Mouse (Mus musculus) CH12.LX (cell line): ENCODE measurements around the gene Loxl3. TPM values are rescaled to one million over a fixed set of nuclear protein-coding genes. Genes with fewer than 3 reads are reported as not detected.

Source experiments
- DNase-seq: peaks from one replicate; pipeline ENCODE4 v3.0.0-alpha.2; 2013; ENCODE audit errors: extremely low read depth
- H3K27ac ChIP-seq: 2 replicates; pipeline ENCODE4 v1.5.1; 2012; ENCODE audit warnings: low read depth, mild to moderate bottlenecking, control low read depth, moderate library complexity; ENCODE audit not compliant: insufficient read depth
- H3K27me3 ChIP-seq: replicated peaks from 2 replicates; pipeline ENCODE3; 2012; ENCODE audit warnings: inconsistent platforms
- H3K36me3 ChIP-seq, 2 experiments: replicated peaks in 1 of 2; 2 replicates each; pipeline versions ENCODE3 to v1.6.1; 2012; ENCODE audit warnings: inconsistent platforms in 1 of 2, low read length in 1 of 2, mild to moderate bottlenecking in 1 of 2, mixed read lengths in 1 of 2, moderate library complexity in 1 of 2; ENCODE audit not compliant: control insufficient read depth in 1 of 2, insufficient read depth in 1 of 2
- H3K4me1 ChIP-seq, 2 experiments: 2 replicates each; pipeline ENCODE4 v1.6.1; 2012; ENCODE audit warnings: inconsistent platforms in 1 of 2, moderate library complexity in 1 of 2; ENCODE audit not compliant: insufficient read depth in 2 of 2, control insufficient read depth in 1 of 2
- H3K4me2 ChIP-seq: 2 replicates; pipeline ENCODE4 v1.6.1; 2012; ENCODE audit warnings: low read depth, mild to moderate bottlenecking, control low read depth; ENCODE audit not compliant: poor library complexity, insufficient read depth, severe bottlenecking
- H3K4me3 ChIP-seq, 3 experiments: fragments of 150-350 bp in 1 of 3; sonication (generic) in 1 of 3; replicated peaks in 1 of 3; 2 replicates each; pipeline versions ENCODE3 to v1.5.1; 2011 to 2012; ENCODE audit warnings: low read depth in 2 of 3, low read length in 2 of 3, mild to moderate bottlenecking in 2 of 3, moderate library complexity in 2 of 3, control low read depth in 1 of 3, improper control_type of control experiment in 1 of 3, inconsistent platforms in 1 of 3, mixed read lengths in 1 of 3; ENCODE audit not compliant: poor library complexity in 1 of 3
- H3K79me2 ChIP-seq: replicated peaks from 2 replicates; pipeline ENCODE4 v1.6.1; 2012; ENCODE audit warnings: mild to moderate bottlenecking, moderate library complexity; ENCODE audit not compliant: control insufficient read depth, poor library complexity, insufficient read depth, severe bottlenecking; ENCODE audit errors: extremely low read depth
- H3K9ac ChIP-seq: 2 replicates; pipeline ENCODE4 v1.6.1; 2012; ENCODE audit warnings: low read depth, mild to moderate bottlenecking, control low read depth, moderate library complexity; ENCODE audit not compliant: insufficient read depth
- H3K9me3 ChIP-seq: replicated peaks from 2 replicates; pipeline ENCODE3; 2012; ENCODE audit warnings: low read length, inconsistent platforms, mixed read lengths
- BHLHE40 ChIP-seq: IDR thresholded peaks from 2 replicates; pipeline ENCODE4 v1.6.1; 2011; ENCODE audit warnings: mild to moderate bottlenecking, low read depth, low read length, improper control_type of control experiment
- CHD1 ChIP-seq: IDR thresholded peaks from 2 replicates; pipeline ENCODE4 v1.6.1; 2012; ENCODE audit warnings: low read depth, low read length, improper control_type of control experiment, inconsistent platforms
- EP300 ChIP-seq: IDR thresholded peaks from 2 replicates; pipeline ENCODE4 v1.6.1; 2011; ENCODE audit warnings: low read length, improper control_type of control experiment
- GABPA ChIP-seq: IDR thresholded peaks from 2 replicates; pipeline ENCODE4 v1.6.1; 2012; ENCODE audit warnings: low read depth, low read length, improper control_type of control experiment, inconsistent platforms; ENCODE audit not compliant: insufficient replicate concordance
- HCFC1 ChIP-seq: IDR thresholded peaks from 2 replicates; pipeline ENCODE4 v1.6.1; 2012; ENCODE audit warnings: low read depth, mild to moderate bottlenecking, inconsistent platforms, low read length, improper control_type of control experiment
- IRF4 ChIP-seq: IDR thresholded peaks from 2 replicates; pipeline ENCODE4 v1.6.1; 2014; ENCODE audit warnings: low read depth, mild to moderate bottlenecking, inconsistent platforms, low read length, improper control_type of control experiment
- KAT2A ChIP-seq: IDR thresholded peaks from 2 replicates; pipeline ENCODE4 v1.6.1; 2012; ENCODE audit warnings: low read length, improper control_type of control experiment, inconsistent platforms; ENCODE audit not compliant: insufficient replicate concordance
- MAFK ChIP-seq: IDR thresholded peaks from 2 replicates; pipeline ENCODE4 v1.6.1; 2011; ENCODE audit warnings: low read length, improper control_type of control experiment; ENCODE audit not compliant: insufficient replicate concordance
- MYC ChIP-seq: IDR thresholded peaks from 2 replicates; pipeline ENCODE4 v1.6.1; 2011; ENCODE audit warnings: low read depth, mild to moderate bottlenecking, improper control_type of control experiment, low read length
- NELFE ChIP-seq: IDR thresholded peaks from 2 replicates; pipeline ENCODE4 v1.6.1; 2011; ENCODE audit warnings: low read depth, low read length, improper control_type of control experiment
- NRF1 ChIP-seq: IDR thresholded peaks from 2 replicates; pipeline ENCODE4 v1.6.1; 2014; ENCODE audit warnings: low read depth, mild to moderate bottlenecking, inconsistent platforms, low read length, improper control_type of control experiment, moderate library complexity
- PAX5 ChIP-seq: IDR thresholded peaks from 2 replicates; pipeline ENCODE4 v1.6.1; 2012; ENCODE audit warnings: low read length, inconsistent platforms, mixed read lengths
- POLR2A ChIP-seq: IDR thresholded peaks from 2 replicates; pipeline ENCODE4 v1.6.1; 2011; ENCODE audit warnings: low read depth, mild to moderate bottlenecking, improper control_type of control experiment, low read length
- POLR2AphosphoS2 ChIP-seq: IDR thresholded peaks from 2 replicates; pipeline ENCODE4 v1.6.1; 2011; ENCODE audit warnings: low read depth, low read length, improper control_type of control experiment
- RAD21 ChIP-seq: IDR thresholded peaks from 2 replicates; pipeline ENCODE4 v1.6.1; 2011; ENCODE audit warnings: low read depth, mild to moderate bottlenecking, low read length, improper control_type of control experiment, moderate library complexity
- SIN3A ChIP-seq: IDR thresholded peaks from 2 replicates; pipeline ENCODE4 v1.6.1; 2012; ENCODE audit warnings: low read length, improper control_type of control experiment, inconsistent platforms
- TBP ChIP-seq: conservative IDR thresholded peaks from 2 replicates; pipeline ENCODE4 v1.6.1; 2011; ENCODE audit warnings: low read depth, low read length, improper control_type of control experiment
- TCF12 ChIP-seq: IDR thresholded peaks from 2 replicates; pipeline ENCODE4 v1.6.1; 2014; ENCODE audit warnings: low read depth, mild to moderate bottlenecking, inconsistent platforms, low read length, improper control_type of control experiment
- USF2 ChIP-seq: conservative IDR thresholded peaks from 2 replicates; pipeline ENCODE4 v1.6.1; 2011; ENCODE audit warnings: low read depth, low read length, improper control_type of control experiment
- ZKSCAN1 ChIP-seq: IDR thresholded peaks from 2 replicates; pipeline ENCODE4 v1.6.1; 2012; ENCODE audit warnings: low read depth, inconsistent platforms, low read length, improper control_type of control experiment, borderline replicate concordance
- ZMIZ1 ChIP-seq: IDR thresholded peaks from 2 replicates; pipeline ENCODE4 v1.6.1; 2012; ENCODE audit warnings: low read depth, mild to moderate bottlenecking, inconsistent platforms, low read length, improper control_type of control experiment
- ZNF384 ChIP-seq: IDR thresholded peaks from 2 replicates; pipeline ENCODE4 v1.6.1; 2012; ENCODE audit warnings: low read depth, low read length, improper control_type of control experiment, inconsistent platforms
- dilution Hi-C: fragments of 300-500 bp; cut with MboI; formaldehyde crosslinking; loops from 2 replicates; pipeline ENCODE4 v1.14.3; 2020; ENCODE audit warnings: low sequenced_read_pairs; ENCODE audit not compliant: extremely low pct_unique_long_range_greater_than_20kb, extremely low pct_ligation_motif_present
- in situ Hi-C: fragments of 300-500 bp; cut with MboI; formaldehyde crosslinking; loops from 3 replicates; pipeline ENCODE4 v1.14.3; 2019; ENCODE audit warnings: low sequenced_read_pairs, low pct_ligation_motif_present, low pct_unique_long_range_greater_than_20kb, mixed read lengths
- polyA plus RNA-seq: library from polyadenylated mRNA; unstranded; fragments of >175 nt; gene quantifications from 2 replicates; pipeline ENCODE4 v1.2.1, GENCODE M21; 2012; ENCODE audit warnings: low read depth; ENCODE audit not compliant: insufficient read length
- total RNA-seq, 2 experiments: library from RNA; depleted of rRNA; stranded (reverse); fragments of 300-350 nt in 1 of 2; fragments of >200 nt in 1 of 2; gene quantifications; 2 replicates each; pipeline ENCODE4 v1.2.3; 2012 to 2014

The Loxl3 gene
- total and polyA plus RNA-seq, 3 experiments, result 0.05 to 0.93 (median 0.74) TPM

DNA sequence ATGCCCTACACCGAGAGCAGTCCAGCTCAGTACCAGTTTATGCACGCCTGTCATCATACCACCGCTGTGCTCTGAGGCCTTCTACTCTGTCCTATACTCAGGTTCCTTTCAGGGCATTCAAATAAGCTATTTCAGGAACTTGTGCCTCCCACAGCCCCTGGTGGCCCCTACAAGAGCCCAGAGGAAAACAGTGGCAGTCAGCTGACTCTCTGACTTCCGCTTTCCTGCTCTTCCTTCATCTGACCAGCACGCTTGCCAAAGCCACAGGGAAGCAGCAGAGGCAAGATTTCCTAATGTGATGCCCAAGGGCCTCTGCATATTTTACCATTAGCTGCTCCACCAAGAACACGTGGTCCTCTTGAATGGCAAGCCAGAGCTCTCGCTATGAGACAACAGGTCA is 29.1 kb upstream of the Loxl3 start (continued):
- TF ChIP-seq USF2 (peak; percentile 69), POLR2AphosphoS2 (no peak), PAX5 (no peak), BHLHE40 (peak; percentile 97), HCFC1 (peak; percentile 51; the same call in 1 of the 2 replicates), CHD1 (no peak), GABPA (no peak), EP300 (peak; percentile 44), NELFE (no peak; the same call in 1 of the 2 replicates), IRF4 (peak; percentile 61), TCF12 (no peak), KAT2A (no peak), MYC (peak; percentile 93), ZKSCAN1 (no peak), ZMIZ1 (no peak), NRF1 (no peak), TBP (peak; percentile 83; the same call in 1 of the 2 replicates), POLR2A (peak; percentile 67), ZNF384 (no peak)

DNA sequence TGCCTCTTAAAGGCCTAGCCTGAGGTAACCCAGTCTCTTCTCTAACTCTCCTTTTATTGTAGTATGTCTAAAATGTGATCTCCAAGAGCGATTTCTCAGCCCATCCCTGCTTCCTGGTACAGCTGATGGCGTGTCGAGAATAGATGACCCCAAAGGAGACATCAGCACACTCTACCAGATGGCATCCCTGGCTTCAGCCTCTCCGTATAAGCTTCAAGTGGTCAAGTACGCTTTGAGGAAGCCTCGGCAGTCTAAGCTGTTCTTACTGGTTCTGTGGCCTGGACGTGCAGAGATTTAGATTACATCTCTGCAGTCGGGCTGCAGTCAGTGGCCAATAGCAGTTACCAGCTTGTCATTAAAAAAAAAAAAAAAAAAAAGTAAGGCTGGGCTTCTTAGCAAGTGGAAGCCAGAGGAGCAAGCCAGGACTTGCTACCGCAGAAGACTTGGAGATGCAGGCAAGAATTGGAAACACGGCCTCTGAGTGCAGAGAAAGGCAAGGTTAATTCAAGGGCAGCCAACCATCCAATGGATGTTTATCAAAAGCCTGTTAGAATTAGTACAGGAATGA is 28.4 kb upstream of the Loxl3 start:
- H3K4me2 ChIP-seq, result peak overlapping the region; percentile 96; the same call in 1 of the 2 replicates
- no peak for DNase-seq
- peaks cover 17 to 51% of the 10 kb centered on the region in 2 experiments for H3K4me1 ChIP-seq
- peaks cover 0 to 2% of the 10 kb centered on the region in 2 experiments for H3K36me3 ChIP-seq
- H3K27ac ChIP-seq, result peak overlapping the region; percentile 69
- in situ Hi-C loops (loop anchor here (5.0 kb wide), 1 partner anchor 37 kb away; no protein-coding TSS in a partner anchor), dilution Hi-C loops (no loop called here)
- H3K4me3 ChIP-seq, result no peak overlapping the region
- H3K9ac ChIP-seq, result peak overlapping the region; percentile 92; the same call in 1 of the 2 replicates
- TF ChIP-seq HCFC1 (no peak), SIN3A (no peak), MAFK (no peak), NELFE (no peak), MYC (no peak), ZNF384 (peak; percentile 64), CHD1 (peak; percentile 73; the same call in 1 of the 2 replicates), GABPA (no peak), NRF1 (no peak), RAD21 (no peak)
- no peaks in the 10 kb centered on the region for H3K9me3 ChIP-seq
- no peaks in the 10 kb centered on the region; the same call in 1 of the 2 replicates for H3K79me2 ChIP-seq
- H3K27me3 ChIP-seq, result no peaks in the 10 kb centered on the region
